Mouse (Mus musculus) layer of hippocampus, adult 2 months (tissue): ENCODE measurements at regions not wholly inside any gene's neighbourhood (a gene's known extent, or its start where the extent isn't known, plus 50 kb on each side); places are given as distances from the start of the nearest gene placed in this dataset.
A peak's percentile ranks its signal among the peaks of the same experiment; 100 is the strongest.

Experiments used
- DNase-seq, 2 experiments: peaks; one replicate each; pipeline ENCODE4 v3.0.0; 2022; ENCODE audit warnings: low spot score in 2 of 2
- H3K27ac ChIP-seq: fragments of 200-600 bp; 2 replicates; pipeline ENCODE4 v1.8.1; 2022
- H3K4me3 ChIP-seq: fragments of 200-600 bp; 2 replicates; pipeline ENCODE4 v1.8.1; 2022; ENCODE audit warnings: mild to moderate bottlenecking
- CTCF ChIP-seq: fragments of 200-600 bp; conservative IDR thresholded peaks from 2 replicates; pipeline ENCODE4 v1.8.1; 2022; ENCODE audit warnings: antibody characterized with exemption, mild to moderate bottlenecking, moderate library complexity

DNA sequence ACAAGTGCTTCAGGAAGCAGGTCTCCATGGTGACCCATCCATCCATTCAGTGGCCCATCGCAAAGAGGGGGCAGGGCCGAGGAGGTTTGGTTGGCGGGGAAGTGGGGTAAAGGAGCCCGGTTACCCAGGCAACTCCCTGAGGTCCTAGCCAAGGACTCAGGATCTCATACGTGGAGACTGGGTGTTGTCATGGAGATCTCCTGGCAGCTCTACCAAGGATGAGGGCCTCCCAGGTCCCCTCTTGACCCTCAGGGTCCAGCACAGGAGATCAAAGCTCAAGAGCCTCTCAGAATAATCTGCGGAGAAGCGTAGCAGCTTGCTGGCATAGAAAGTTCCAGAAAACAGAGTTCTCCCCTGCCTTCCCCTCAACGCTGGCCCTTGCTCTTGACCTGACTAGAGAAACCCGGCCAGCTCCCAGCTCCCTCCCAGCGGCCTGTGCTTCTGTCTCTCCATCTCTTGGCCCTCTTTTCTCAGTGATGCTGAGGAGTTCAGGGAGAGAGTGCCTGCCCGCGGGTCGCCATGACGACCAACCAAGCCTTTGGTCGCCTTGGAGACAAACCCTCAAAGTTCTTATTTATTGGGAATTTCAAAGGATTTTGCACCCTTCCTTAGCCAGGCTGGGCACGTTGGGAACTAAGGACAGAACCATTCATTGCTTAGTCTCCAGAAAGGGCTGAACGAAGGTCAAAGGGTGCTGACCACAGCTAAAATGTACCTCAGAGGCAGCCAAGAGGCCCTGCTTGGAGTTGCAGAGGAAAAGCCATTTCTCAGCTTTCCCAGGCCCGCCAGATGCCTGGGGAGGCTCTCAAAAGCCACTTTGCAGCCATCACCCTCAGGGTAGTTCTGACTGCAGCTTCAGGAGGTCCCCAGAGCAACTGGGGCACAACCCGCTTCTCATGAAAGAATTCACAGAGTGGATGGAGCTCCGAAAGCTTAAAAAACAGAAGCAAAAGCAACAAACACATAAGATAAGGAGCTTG is 60.0 kb downstream of the Ubiad1 start:
- H3K27ac ChIP-seq = peak overlapping the region; percentile 96
- DNase-seq = peak; percentile 71 to 89
- TF ChIP-seq CTCF = peak; percentile 43
- H3K4me3 ChIP-seq = peak overlapping the region; percentile 9; the same call in 1 of the 2 replicates

DNA sequence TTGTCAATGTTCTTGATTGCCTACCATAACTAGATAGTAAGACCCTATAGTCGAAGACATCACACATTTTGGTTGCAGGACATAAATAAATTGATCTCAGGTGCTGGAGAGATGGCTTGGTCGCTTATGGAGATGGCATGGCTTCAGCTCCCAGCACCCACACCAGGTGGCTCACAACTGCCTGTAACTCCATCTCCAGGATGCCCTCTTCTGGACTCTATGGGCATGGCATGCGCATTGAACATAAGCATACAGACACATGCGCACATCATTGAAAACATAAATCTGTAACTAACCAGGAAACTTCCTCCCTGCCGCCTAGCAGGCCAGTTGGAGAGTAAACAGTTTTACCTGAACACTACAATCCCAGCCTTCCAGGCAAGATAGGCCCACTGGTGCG is 64.0 kb downstream of the Ubiad1 start:
- TF ChIP-seq CTCF = peak; percentile 58
- Histone ChIP-seq H3K27ac (no peak overlapping the region), H3K4me3 (no peak overlapping the region)
- no peak for DNase-seq

DNA sequence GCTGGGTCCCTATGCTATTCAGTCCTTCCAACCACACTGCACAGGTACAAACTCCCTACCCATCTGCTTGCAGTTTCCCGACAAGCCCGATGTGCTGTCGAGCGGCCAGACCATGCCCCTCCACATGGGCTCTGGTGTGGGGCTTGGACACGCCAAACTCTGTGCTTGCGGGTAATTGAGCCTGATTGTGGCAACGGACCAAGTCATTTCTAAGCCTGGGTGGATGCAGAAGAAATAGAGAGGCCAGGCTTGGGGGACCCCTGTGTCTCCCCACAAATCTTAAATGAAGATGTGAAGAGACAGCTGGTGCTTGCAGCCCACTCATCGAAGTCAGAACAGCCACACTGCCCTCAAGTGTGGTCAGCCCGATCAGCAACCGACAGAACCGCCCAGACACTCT is 66.1 kb downstream of the Ubiad1 start:
- TF ChIP-seq CTCF = no peak
- DNase-seq = no peak
- Histone ChIP-seq H3K4me3 (no peak overlapping the region), H3K27ac (no peak overlapping the region)

DNA sequence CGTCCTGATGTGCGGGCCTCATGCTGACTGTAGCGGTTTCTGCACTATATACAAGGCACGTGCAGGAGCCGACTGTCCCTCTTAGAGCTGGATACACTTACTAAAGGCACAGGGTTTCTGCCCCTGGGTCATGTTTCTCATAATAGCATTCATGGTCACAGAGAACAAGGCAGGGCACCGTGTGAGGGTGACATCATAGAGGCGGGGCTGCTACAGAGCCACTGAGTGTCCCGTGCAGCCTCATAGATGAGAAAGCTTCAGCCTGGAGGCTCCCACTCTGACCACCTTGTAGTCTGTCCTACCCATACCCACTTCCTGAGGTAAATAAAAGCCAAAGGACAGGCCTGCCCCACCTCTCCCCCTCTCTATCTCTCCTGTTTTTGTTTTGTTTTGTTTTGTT is 67.2 kb downstream of the Ubiad1 start:
- no peak overlapping the region for H3K4me3 ChIP-seq
- no peak overlapping the region for H3K27ac ChIP-seq
- no peak for TF ChIP-seq CTCF
- DNase-seq = no peak

DNA sequence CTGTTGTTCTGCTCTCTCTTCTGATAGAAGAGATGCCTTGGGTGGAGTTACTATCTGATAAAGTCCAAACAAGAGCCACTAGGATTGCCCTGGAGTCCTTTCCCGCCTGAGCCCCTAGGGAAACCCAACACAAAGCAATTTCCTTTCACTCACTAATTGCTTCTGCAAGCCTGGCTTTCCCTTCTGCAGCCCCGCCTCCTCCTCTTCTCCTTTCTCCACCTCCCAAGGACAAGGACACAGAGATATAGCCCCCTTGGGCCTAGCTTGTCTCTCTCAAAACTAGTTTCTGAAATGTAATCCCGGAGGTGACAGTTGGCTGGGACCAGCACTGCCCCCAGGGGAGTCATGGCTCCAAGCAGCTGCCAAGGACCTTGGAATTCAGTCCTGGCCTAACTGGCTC is 68.1 kb downstream of the Ubiad1 start:
- H3K4me3 ChIP-seq = no peak overlapping the region
- no peak overlapping the region for H3K27ac ChIP-seq
- DNase-seq = no peak
- no peak for TF ChIP-seq CTCF

DNA sequence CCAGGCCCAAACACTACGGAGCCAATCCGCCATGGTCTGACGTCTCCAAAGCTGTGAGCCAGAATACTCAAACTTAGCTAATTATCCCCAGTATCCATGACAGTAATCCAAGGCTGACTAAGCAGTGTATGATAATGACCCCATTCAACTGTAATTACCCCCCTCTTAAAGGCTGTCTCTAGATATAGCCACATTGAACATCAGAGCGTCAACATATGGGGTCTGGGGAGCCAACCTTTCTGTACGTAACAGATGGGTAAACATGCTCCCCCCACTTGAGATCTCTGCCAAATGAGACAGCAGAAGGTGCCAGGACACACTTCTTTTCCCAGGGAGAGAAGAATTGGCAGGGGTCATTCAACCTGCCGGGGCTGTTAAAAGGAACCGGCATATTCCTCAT is 73.1 kb downstream of the Ubiad1 start:
- no peak for DNase-seq
- H3K4me3 ChIP-seq = no peak overlapping the region
- no peak for TF ChIP-seq CTCF
- no peak overlapping the region for H3K27ac ChIP-seq

DNA sequence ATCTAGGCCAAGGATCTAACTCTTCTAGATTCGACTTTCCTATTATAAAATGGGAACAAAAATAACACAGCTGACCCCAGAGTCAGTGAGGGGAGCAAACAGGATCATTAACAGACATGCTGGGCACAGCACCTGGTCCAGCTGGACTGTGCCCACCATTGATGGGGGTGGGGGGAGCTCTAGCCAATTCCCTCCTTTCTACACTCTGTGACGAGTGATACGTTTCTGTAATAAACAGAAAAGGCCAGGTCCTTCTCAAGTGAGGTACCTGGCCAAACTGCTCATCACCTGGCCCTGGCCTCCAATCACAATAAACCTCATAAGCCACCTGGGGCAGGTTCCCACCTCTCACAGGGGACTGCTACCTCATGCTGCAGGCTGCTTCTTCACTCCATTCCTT is 76.9 kb downstream of the Ubiad1 start:
- TF ChIP-seq CTCF = no peak
- H3K4me3 ChIP-seq = no peak overlapping the region
- no peak for DNase-seq
- H3K27ac ChIP-seq = no peak overlapping the region

DNA sequence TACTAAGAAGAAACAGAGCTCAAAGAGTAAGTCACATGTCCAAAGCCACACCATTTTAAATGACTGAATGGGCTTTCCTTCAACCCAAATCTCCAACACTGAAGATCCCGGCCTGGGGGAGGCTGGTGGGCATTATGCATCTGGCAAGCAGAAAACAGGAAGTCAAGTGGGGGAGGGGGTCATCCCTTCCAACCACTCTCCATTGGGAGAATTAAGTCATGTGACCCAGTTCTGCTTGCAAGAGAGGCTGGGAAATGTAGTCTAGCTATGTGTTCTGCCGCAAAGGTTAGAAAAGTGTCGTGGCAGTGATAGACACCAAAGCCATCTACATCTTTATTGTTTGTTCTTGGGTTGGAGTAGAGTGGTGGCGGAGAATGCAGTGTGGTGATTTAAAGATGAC is 78.0 kb upstream of the Disp3 start:
- no peak for TF ChIP-seq CTCF
- H3K27ac ChIP-seq = no peak overlapping the region
- DNase-seq = no peak
- no peak overlapping the region for H3K4me3 ChIP-seq

DNA sequence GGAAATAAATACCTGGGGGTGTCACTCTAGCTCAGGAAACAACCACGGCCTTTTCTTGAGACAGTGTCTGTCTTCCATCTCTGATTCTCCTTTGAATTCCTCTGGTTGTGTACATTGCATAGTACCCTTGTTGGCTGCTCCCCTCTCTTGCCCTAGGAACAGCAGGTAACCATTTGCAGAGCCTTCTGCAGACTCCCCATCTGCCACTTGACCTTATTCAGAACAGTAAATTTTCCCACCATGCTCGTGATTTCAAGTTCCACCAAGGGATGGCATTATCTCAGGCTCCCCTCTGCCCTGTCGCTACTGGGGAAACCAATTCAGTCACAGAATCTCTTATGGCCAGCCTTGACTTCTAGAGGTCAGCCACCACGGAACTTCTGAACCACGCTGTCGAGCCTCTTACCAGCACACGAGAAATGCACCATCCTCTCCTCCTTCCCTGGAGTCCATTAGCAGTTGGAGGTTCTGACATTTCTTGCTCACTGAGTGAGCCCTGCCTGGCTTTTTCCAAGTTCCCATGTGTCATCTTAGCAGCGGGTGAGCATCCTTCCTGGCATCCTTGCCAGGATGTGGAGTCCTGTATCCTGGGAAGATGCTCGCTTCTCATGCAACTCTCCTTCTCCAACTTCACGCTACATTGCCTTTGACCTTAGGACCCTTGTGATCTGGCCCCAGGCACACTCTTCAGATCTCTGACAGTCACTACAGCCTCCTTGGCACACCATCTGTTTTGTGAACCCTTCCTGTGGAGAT is 75.8 kb upstream of the Disp3 start:
- no peak for TF ChIP-seq CTCF
- H3K4me3 ChIP-seq = no peak overlapping the region
- no peak overlapping the region for H3K27ac ChIP-seq
- no peak for DNase-seq

DNA sequence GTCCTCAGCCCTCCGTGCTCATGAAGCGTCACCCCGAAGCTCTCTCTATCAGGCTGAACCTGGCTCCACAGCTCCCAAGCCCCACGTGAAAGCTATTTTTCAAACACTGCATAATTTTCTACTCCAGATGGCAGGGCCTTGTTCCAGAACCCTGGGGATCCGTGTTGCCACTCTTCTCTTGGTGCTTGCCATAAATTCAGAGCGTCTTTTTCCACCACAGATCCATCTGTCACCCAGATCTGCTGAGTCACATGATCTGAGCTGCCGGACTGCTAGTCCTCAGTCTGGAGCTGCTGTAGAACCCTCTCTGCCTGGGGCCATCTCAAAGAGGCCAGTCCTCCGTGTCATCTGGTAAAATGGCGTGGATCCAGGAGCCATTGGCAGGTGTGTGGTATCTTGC is 73.2 kb upstream of the Disp3 start:
- peak overlapping the region; percentile 83 for H3K27ac ChIP-seq
- no peak overlapping the region for H3K4me3 ChIP-seq
- DNase-seq = peak; percentile 82 to 91
- no peak for TF ChIP-seq CTCF

DNA sequence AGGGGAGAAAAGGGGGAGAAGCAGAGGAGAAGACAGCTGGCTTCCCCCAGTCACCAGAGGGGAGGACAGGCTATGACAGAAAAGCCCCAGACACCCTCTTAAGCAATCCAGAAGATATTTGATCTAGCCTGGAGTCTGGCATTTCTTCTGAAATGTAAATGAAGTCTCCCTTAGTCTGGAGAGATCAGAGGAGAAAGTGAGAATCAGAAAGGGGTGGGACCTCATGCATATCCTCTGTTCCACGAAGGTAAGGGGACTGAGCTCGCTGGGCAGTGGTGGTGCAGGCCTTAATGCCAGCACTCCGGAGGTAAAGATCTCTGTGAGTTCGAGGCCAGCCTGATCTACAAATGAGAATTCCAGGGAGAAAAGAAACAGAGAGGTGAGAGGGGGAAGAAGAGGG is 70.6 kb upstream of the Disp3 start:
- Histone ChIP-seq H3K4me3 (no peak overlapping the region), H3K27ac (peak overlapping the region; percentile 78; the same call in 1 of the 2 replicates)
- no peak for TF ChIP-seq CTCF
- DNase-seq = no peak

DNA sequence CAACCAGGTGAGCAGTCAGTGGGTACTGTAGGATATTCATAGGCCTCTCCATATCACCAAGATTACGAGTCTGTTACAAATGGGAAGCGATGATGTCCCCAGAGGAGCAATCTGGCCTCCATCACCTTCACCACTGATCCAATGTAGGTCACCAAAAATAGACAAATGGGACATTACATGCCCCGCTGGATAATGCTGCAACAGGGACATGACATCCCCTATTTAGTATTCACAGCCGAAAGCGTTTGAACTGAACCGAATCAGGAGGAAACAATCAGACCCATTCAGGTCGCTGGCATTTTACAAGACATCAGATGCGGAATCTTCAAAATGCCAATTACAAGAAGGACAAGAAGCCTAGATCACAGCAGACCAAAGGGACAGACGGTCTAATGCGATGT is 69.5 kb upstream of the Disp3 start:
- no peak for DNase-seq
- Histone ChIP-seq H3K4me3 (no peak overlapping the region), H3K27ac (peak overlapping the region; percentile 78)
- TF ChIP-seq CTCF = no peak

DNA sequence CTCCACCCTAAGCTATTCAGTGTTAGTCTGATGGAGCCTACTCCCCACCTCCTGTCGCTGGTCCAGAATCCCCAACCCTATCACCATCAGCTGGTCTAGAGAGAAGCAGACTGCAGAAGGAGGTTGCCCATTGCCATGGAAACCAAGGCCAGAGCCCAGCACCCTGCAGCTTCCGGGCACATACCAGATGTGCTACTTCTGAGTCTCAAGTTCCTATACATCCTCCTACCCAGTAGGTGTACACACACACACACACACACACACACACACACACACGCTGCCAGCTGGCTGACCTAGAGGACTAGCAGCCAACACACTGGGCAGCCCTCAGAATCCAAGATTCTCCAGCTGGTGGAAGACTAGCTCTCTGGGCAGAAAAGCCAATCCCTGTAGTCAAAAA is 68.9 kb upstream of the Disp3 start:
- peak in 1 of 2 experiments; percentile 23 for DNase-seq
- TF ChIP-seq CTCF = no peak
- Histone ChIP-seq H3K27ac (peak overlapping the region; percentile 78), H3K4me3 (no peak overlapping the region)
